Mouse (Mus musculus) CD4-positive, CD25-positive, alpha-beta regulatory T cell, adult 2 months (primary cell): ENCODE data around the gene Pif1.

ENCODE experiments used
- DNase-seq: peaks from one replicate; pipeline ENCODE4 v3.0.0-alpha.2; 2012; ENCODE audit warnings: low read depth, low spot score

Pif1 gene

GRCm38 (mm10) chr9:65558806-65559205 is 28.2 kb upstream of the Pif1 start:
- no peak for DNase-seq

DNA sequence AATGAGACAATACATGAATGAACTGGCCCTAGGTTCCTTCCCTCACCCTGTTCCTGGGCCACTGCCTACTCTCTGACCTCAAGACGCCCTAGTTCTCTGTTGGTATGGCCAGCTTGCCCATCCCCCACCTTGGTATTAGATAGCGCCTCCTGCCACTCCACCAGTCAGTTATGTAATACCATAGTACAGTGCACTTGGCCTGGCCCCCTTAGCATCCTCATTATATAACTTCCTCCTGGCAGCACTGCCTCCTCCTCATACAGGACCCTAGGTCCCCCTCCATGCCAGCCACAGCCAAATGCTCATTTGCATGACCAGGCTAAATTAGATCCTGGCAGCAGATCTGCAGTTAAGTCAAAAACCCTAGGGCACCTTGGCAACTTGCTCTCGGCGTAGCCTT is 25.9 kb upstream of the Pif1 start:
- DNase-seq = no peak

- DNase-seq = no peak
Measured at GRCm38 (mm10) chr9:65562081-65562506, 24.9 kb upstream of the Pif1 start.

- no peak for DNase-seq
Measured at GRCm38 (mm10) chr9:65563073-65563472, 23.9 kb upstream of the Pif1 start.

DNA sequence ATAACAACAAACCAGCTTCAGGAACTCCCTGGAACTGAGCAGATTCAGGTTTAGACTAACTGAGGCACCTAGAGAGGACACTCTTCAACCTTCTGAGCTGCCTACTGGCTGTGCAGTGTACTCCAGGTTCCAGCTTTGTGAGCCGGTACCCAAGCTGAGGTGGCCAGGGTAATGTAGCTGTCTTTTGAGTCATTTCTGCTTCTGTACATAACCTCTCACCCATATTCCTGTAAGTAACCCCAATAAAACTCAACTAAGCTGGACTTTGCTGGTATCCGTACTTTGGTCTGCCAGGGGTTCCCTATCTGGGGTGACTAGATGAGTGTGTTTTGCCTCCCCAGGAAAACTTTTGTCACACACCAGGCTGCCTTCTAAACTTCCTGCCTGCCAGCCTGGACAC is 22.3 kb upstream of the Pif1 start:
- DNase-seq = no peak

DNA sequence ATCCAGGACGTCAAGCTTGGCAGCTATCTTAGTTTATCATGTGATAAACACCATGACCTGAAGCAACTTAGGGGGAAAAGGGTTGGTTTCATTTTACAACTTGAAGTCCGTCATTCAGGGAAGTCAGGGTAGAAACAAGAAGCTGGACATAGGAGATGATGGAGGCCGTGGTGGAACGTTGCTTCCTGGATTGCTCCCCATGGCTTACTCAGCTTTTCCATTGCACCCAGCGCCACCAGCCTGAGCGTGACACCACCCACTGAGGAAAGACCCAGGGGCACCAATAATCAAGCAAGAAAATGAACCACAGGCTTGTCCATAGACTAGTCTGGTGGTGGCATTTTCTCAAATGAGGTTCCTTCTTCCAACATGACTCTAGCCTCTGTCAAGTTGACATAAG is 18.2 kb upstream of the Pif1 start:
- no peak for DNase-seq

- no peak for DNase-seq
Measured at GRCm38 (mm10) chr9:65569491-65569971, 17.4 kb upstream of the Pif1 start.

DNA sequence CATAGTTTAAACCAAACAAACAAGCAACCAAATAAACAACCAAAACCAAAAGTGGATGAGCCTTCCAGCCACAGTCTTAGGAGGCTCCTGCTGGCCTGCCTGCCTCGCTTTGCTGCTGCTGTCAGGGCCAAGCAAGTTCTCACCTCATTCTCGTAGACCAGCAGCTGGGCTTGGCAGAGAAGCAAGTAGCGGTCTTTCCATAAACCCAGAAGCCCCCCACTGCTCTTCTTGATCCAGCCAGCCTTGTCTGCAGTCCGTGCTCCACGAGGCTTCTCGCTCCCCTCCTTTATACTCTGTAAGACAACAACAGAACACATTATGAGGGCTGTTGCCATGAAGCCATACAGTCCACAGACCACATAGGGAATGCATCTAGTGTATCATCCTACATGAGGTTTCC is 14.1 kb upstream of the Pif1 start:
- no peak for DNase-seq

- no peak for DNase-seq
Measured at GRCm38 (mm10) chr9:65574513-65575392, 12.2 kb upstream of the Pif1 start.

GRCm38 (mm10) chr9:65575393-65576196 is 11.4 kb upstream of the Pif1 start:
- peak; percentile 43 for DNase-seq

- no peak for DNase-seq
Measured at GRCm38 (mm10) chr9:65576861-65577510, 10.0 kb upstream of the Pif1 start.

DNA sequence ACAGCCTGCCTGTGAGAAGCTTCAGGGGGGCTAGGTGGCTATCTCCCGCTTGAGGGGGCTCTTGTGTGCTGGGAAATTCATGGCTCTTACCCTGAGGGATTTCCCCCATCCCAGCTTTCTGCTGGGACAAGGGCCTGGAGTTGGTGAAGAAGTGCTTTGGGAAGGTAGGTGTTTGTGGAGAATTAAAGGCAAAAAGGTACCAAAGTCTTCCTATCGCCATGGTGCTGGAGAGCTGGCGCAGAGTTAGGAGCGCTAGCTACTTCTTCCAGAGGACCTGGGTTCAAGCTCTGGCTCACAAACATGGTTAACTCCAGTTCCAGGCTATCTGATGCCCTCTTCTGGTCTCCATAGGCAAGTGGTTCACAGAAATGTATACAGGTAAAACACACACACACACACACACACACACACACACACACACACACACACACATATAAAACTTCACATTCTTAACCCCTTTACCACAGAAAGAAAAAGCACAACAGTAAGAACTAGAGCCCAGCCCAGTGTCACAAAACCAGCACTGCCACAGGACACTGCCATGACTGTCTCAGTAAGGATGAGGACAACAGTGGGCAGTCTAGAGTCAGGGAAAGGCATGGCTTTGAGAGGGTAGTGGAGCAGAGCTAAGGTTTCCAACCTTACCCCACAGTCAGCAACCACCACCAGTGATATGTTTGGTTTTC is 9.3 kb upstream of the Pif1 start:
- DNase-seq = no peak

GRCm38 (mm10) chr9:65578801-65579249 is 8.1 kb upstream of the Pif1 start:
- DNase-seq = peak; percentile 64

GRCm38 (mm10) chr9:65579781-65580371 is 7.1 kb upstream of the Pif1 start, which contains the start of gene Plekho2:
Gene Plekho2 (minus strand): TSS chr9:65580040.
- DNase-seq = peak; percentile 96

- peak; percentile 92 for DNase-seq
Measured at GRCm38 (mm10) chr9:65580401-65581256, 6.3 kb upstream of the Pif1 start.

- peak; percentile 64 for DNase-seq
Measured at GRCm38 (mm10) chr9:65583045-65583444, 3.9 kb upstream of the Pif1 start.

DNA sequence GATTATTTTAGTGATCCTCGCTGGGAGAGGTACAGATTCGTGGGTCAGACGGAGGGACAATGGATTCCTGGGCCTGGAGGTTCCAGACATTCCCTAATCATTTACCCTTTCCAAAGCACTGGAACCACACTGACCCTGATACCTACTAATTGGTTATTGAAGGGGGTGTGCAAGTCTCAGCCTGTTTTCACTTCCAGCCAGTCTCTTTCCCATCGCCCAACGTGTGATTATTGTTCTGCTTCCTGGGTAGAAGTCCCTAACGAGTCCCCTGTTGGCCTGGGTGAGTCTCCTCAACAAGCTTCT is 261 bp downstream of the Pif1 start:
- no peak for DNase-seq

GRCm38 (mm10) chr9:65587573-65588358 is 806 bp downstream of the Pif1 start:
- DNase-seq = peak; percentile 53

- DNase-seq = no peak
Measured at GRCm38 (mm10) chr9:65589091-65589490, 2.1 kb downstream of the Pif1 start.
